Mouse (Mus musculus) lung, postnatal 0 days (tissue): ENCODE results near the gene Gart.

Experiments used
- CTCF ChIP-seq: IDR thresholded peaks from 2 replicates; pipeline ENCODE4 v1.5.1; 2016; ENCODE audit warnings: antibody characterized with exemption, mild to moderate bottlenecking
- EP300 ChIP-seq: IDR thresholded peaks from 2 replicates; pipeline ENCODE4 v1.6.1; 2016; ENCODE audit warnings: antibody characterized with exemption, mild to moderate bottlenecking, control low read depth

DNA sequence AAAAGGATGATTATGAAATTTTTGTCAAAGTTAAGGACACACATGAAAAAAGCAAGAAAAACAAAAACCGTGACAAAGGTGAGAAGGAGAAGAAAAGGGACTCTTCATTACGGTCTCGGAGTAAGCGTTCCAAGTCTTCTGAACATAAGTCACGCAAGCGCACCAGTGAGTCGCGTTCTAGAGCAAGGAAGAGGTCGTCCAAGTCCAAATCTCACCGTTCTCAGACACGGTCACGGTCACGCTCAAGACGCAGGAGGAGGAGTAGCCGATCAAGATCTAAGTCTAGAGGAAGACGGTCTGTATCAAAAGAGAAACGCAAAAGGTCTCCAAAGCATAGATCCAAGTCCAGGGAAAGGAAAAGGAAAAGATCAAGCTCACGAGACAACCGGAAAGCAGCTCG lies 13.0 kb upstream of the Gart start:
- TF ChIP-seq CTCF, result no peak
- no peak for TF ChIP-seq EP300
